Mouse (Mus musculus) left cerebral cortex, adult 18-20 months (tissue): ENCODE results near the gene Zfp318. TPM values are rescaled to one million over a fixed set of nuclear protein-coding genes. Genes with fewer than 3 reads are reported as not detected.

Experiments used
- DNase-seq, 2 experiments: peaks; one replicate each; pipeline ENCODE4 v3.0.0; 2021 to 2022; ENCODE audit warnings: low spot score in 2 of 2, mixed read lengths in 1 of 2
- total RNA-seq, 2 experiments: library from RNA; stranded (reverse); gene quantifications; 2 replicates each; pipeline ENCODE4 v1.2.3; 2021

Zfp318 gene
- total RNA-seq, 2 experiments from 2014 or later = 46.2 to 50.5 TPM

- no peak for DNase-seq
Observed at GRCm38 (mm10) chr17:46444839-46445579, 61.5 kb downstream of the Zfp318 start.

GRCm38 (mm10) chr17:46446264-46446663 lies 62.7 kb downstream of the Zfp318 start:
- DNase-seq = no peak

GRCm38 (mm10) chr17:46452683-46453082 lies 69.2 kb downstream of the Zfp318 start:
- no peak for DNase-seq

GRCm38 (mm10) chr17:46453302-46453948 lies 69.9 kb downstream of the Zfp318 start:
- no peak for DNase-seq

GRCm38 (mm10) chr17:46453970-46454411 lies 70.5 kb downstream of the Zfp318 start:
- DNase-seq = no peak

GRCm38 (mm10) chr17:46454539-46454938 lies 71.0 kb downstream of the Zfp318 start:
- DNase-seq = no peak

GRCm38 (mm10) chr17:46455110-46455691 lies 71.7 kb downstream of the Zfp318 start:
- no peak for DNase-seq

GRCm38 (mm10) chr17:46457791-46458190 lies 74.3 kb downstream of the Zfp318 start:
- DNase-seq = peak; percentile 38 to 53

GRCm38 (mm10) chr17:46458439-46458838 lies 74.9 kb downstream of the Zfp318 start:
- DNase-seq = no peak

GRCm38 (mm10) chr17:46460673-46461072 lies 77.1 kb downstream of the Zfp318 start:
- DNase-seq = no peak

- DNase-seq = no peak
Observed at GRCm38 (mm10) chr17:46461347-46461746, 77.8 kb downstream of the Zfp318 start.

- DNase-seq = no peak
Observed at GRCm38 (mm10) chr17:46462226-46462625, 78.7 kb downstream of the Zfp318 start.

- DNase-seq = peak in 1 of 2 experiments; percentile 36
Observed at GRCm38 (mm10) chr17:46467830-46468229, 84.3 kb downstream of the Zfp318 start.

Other genes starting within 250 kb of the Zfp318 start
- gene Rsph9, start 239.5 kb upstream of the Zfp318 start, total RNA-seq = 10 to 100 TPM; 17.9 to 21.9 TPM
- 10 to 100 TPM; 13.5 to 14.3 TPM for gene Mad2l1bp, start 230.2 kb upstream of the Zfp318 start, total RNA-seq
- 100 to 1,000 TPM; 102 to 116 TPM for gene Gtpbp2, start 222.7 kb upstream of the Zfp318 start, total RNA-seq
- gene Polh, start 181.1 kb upstream of the Zfp318 start, total RNA-seq = 1 to 10 TPM; 6.1 to 6.3 TPM
- 10 to 100 TPM; 38.6 to 41.9 TPM for gene Xpo5, start 180.9 kb upstream of the Zfp318 start, total RNA-seq
- 10 to 100 TPM; 37.3 to 42.1 TPM for gene Polr1c, start 135.7 kb upstream of the Zfp318 start, total RNA-seq
- 10 to 100 TPM; 76.0 to 87.1 TPM for gene Yipf3, start 135.7 kb upstream of the Zfp318 start, total RNA-seq
- 10 to 100 TPM; 60.1 to 63.7 TPM for gene Lrrc73, start 130.2 kb upstream of the Zfp318 start, total RNA-seq
- gene Tjap1, start 100.7 kb upstream of the Zfp318 start, total RNA-seq = 10 to 100 TPM; 37.7 to 48.9 TPM
- gene Dlk2, start 86.3 kb upstream of the Zfp318 start, total RNA-seq = 10 to 100 TPM; 65.7 to 67.5 TPM
- 1 to 10 TPM; 6.9 to 9.2 TPM for gene Abcc10, start 55.4 kb upstream of the Zfp318 start, total RNA-seq
- gene Crip3, start 45.2 kb downstream of the Zfp318 start, total RNA-seq = 1 to 10 TPM; 3.7 to 4.3 TPM
- under 1 TPM; 0.30 TPM for gene Slc22a7, start 54.7 kb downstream of the Zfp318 start, total RNA-seq
- gene Ttbk1, start 103.9 kb downstream of the Zfp318 start, total RNA-seq = 100 to 1,000 TPM; 130 to 135 TPM
- gene Dnph1, start 113.0 kb downstream of the Zfp318 start, total RNA-seq = 1 to 10 TPM; 2.8 TPM
- gene Cul9, start 162.7 kb downstream of the Zfp318 start, total RNA-seq = 10 to 100 TPM; 61.0 to 64.5 TPM
- gene Srf, start 172.4 kb downstream of the Zfp318 start, total RNA-seq = 10 to 100 TPM; 70.4 to 77.9 TPM
- gene Ptk7, start 245.8 kb downstream of the Zfp318 start, total RNA-seq = 10 to 100 TPM in 1 of 2 experiments, 1 to 10 TPM in 1; 9.5 to 10.1 TPM